Mouse (Mus musculus): Measurements from ENCODE around the gene Mpped1. TPM values are rescaled to one million over a fixed set of nuclear protein-coding genes. Genes with fewer than 3 reads are reported as not detected.

The Mpped1 gene
- polyA plus RNA-seq, 1 experiment from 2014 or later, result 0.61 TPM

GRCm38 (mm10) chr15:83847512-83847911 lies 68.2 kb downstream of the Mpped1 start:
- Histone ChIP-seq H3K9ac (no peak overlapping the region), H3K4me2 (no peak overlapping the region), H3K4me3 (no peak overlapping the region), H3K4me1 (no peaks in the 10 kb centered on the region), H3K9me3 (no peaks in the 10 kb centered on the region), H3K27ac (no peak overlapping the region), H3K36me3 (no peaks in the 10 kb centered on the region), H3K27me3 (no peaks in the 10 kb centered on the region; the same call in 1 of the 2 replicates)
- 58% methylated on average over 4 of the region's 4 CpGs for whole genome bisulfite sequencing
- ATAC-seq (ENCODE audit: borderline replicate concordance, extremely low read depth, low FRiP score, low TSS enrichment), result no peak

GRCm38 (mm10) chr15:83848193-83848592 lies 68.9 kb downstream of the Mpped1 start:
- no peak overlapping the region for H3K27ac ChIP-seq
- H3K9me3 ChIP-seq, result no peaks in the 10 kb centered on the region
- WGBS, result 60% methylated on average over 9 of the region's 9 CpGs
- no peaks in the 10 kb centered on the region for H3K27me3 ChIP-seq
- H3K9ac ChIP-seq, result no peak overlapping the region
- H3K4me3 ChIP-seq, result no peak overlapping the region
- H3K4me2 ChIP-seq, result no peak overlapping the region
- no peaks in the 10 kb centered on the region for H3K36me3 ChIP-seq
- ATAC-seq (ENCODE audit: borderline replicate concordance, extremely low read depth, low FRiP score, low TSS enrichment), result no peak
- no peaks in the 10 kb centered on the region for H3K4me1 ChIP-seq

GRCm38 (mm10) chr15:83853400-83853811 lies 74.1 kb downstream of the Mpped1 start:
- Histone ChIP-seq H3K4me2 (no peak overlapping the region), H3K4me1 (no peaks in the 10 kb centered on the region), H3K27me3 (no peaks in the 10 kb centered on the region), H3K36me3 (no peaks in the 10 kb centered on the region), H3K4me3 (no peak overlapping the region), H3K27ac (no peak overlapping the region), H3K9ac (no peak overlapping the region), H3K9me3 (no peaks in the 10 kb centered on the region)
- no peak for ATAC-seq (ENCODE audit: borderline replicate concordance, extremely low read depth, low FRiP score, low TSS enrichment)
- 64% methylated on average over 5 of the region's 5 CpGs for WGBS

- Histone ChIP-seq H3K9me3 (no peaks in the 10 kb centered on the region), H3K4me3 (no peak overlapping the region), H3K36me3 (no peaks in the 10 kb centered on the region), H3K4me1 (no peaks in the 10 kb centered on the region), H3K9ac (no peak overlapping the region), H3K27me3 (no peaks in the 10 kb centered on the region), H3K4me2 (no peak overlapping the region), H3K27ac (no peak overlapping the region)
- 14% methylated on average over 8 of the region's 8 CpGs for WGBS
- ATAC-seq (ENCODE audit: borderline replicate concordance, extremely low read depth, low FRiP score, low TSS enrichment), result no peak
Measured at GRCm38 (mm10) chr15:83857129-83857528, 77.9 kb downstream of the Mpped1 start.

GRCm38 (mm10) chr15:83865626-83866025 lies 86.4 kb downstream of the Mpped1 start:
- H3K4me2 ChIP-seq, result no peak overlapping the region
- no peak for ATAC-seq (ENCODE audit: borderline replicate concordance, extremely low read depth, low FRiP score, low TSS enrichment)
- no peak overlapping the region for H3K4me3 ChIP-seq
- no peak overlapping the region for H3K27ac ChIP-seq
- no peaks in the 10 kb centered on the region for H3K4me1 ChIP-seq
- H3K9me3 ChIP-seq, result no peaks in the 10 kb centered on the region
- 83% methylated on average over 5 of the region's 5 CpGs for WGBS
- no peaks in the 10 kb centered on the region for H3K36me3 ChIP-seq
- H3K27me3 ChIP-seq, result no peaks in the 10 kb centered on the region
- no peak overlapping the region for H3K9ac ChIP-seq

- Histone ChIP-seq H3K4me3 (no peak overlapping the region), H3K27ac (no peak overlapping the region), H3K4me2 (0 out of 2 replicates have a peak overlapping the region, but pooled peaks have one; percentile 24), H3K4me1 (no peaks in the 10 kb centered on the region), H3K9ac (no peak overlapping the region), H3K36me3 (no peaks in the 10 kb centered on the region), H3K9me3 (no peaks in the 10 kb centered on the region), H3K27me3 (no peaks in the 10 kb centered on the region)
- ATAC-seq (ENCODE audit: borderline replicate concordance, extremely low read depth, low FRiP score, low TSS enrichment), result no peak
- 3% methylated on average over 17 of the region's 17 CpGs for WGBS
Measured at GRCm38 (mm10) chr15:83870936-83871335, 91.7 kb downstream of the Mpped1 start.

GRCm38 (mm10) chr15:83877155-83877866 lies 98.0 kb downstream of the Mpped1 start:
- H3K9ac ChIP-seq, result no peak overlapping the region
- H3K4me2 ChIP-seq, result no peak overlapping the region
- no peaks in the 10 kb centered on the region for H3K36me3 ChIP-seq
- WGBS, result 40% methylated on average over 11 of the region's 11 CpGs
- ATAC-seq (ENCODE audit: borderline replicate concordance, extremely low read depth, low FRiP score, low TSS enrichment), result no peak
- no peak overlapping the region for H3K27ac ChIP-seq
- H3K4me1 ChIP-seq, result no peaks in the 10 kb centered on the region
- H3K27me3 ChIP-seq, result no peaks in the 10 kb centered on the region
- no peaks in the 10 kb centered on the region for H3K9me3 ChIP-seq
- H3K4me3 ChIP-seq, result no peak overlapping the region

- H3K9ac ChIP-seq, result no peak overlapping the region
- H3K27ac ChIP-seq, result no peak overlapping the region
- H3K4me3 ChIP-seq, result no peak overlapping the region
- H3K4me2 ChIP-seq, result no peak overlapping the region
- no peak for ATAC-seq (ENCODE audit: borderline replicate concordance, extremely low read depth, low FRiP score, low TSS enrichment)
- no peaks in the 10 kb centered on the region for H3K36me3 ChIP-seq
- 69% methylated on average over 2 of the region's 2 CpGs for WGBS
- H3K27me3 ChIP-seq, result no peaks in the 10 kb centered on the region
- H3K4me1 ChIP-seq, result no peaks in the 10 kb centered on the region
- no peaks in the 10 kb centered on the region for H3K9me3 ChIP-seq
Measured at GRCm38 (mm10) chr15:83877898-83878297, 98.6 kb downstream of the Mpped1 start.

- Histone ChIP-seq H3K4me1 (no peaks in the 10 kb centered on the region), H3K27ac (no peak overlapping the region), H3K9me3 (no peaks in the 10 kb centered on the region), H3K27me3 (no peaks in the 10 kb centered on the region), H3K4me3 (no peak overlapping the region), H3K4me2 (no peak overlapping the region), H3K9ac (no peak overlapping the region), H3K36me3 (no peaks in the 10 kb centered on the region)
- WGBS, result 18% methylated on average over 5 of the region's 5 CpGs
- ATAC-seq (ENCODE audit: borderline replicate concordance, extremely low read depth, low FRiP score, low TSS enrichment), result no peak
Measured at GRCm38 (mm10) chr15:83879845-83880244, 100.6 kb downstream of the Mpped1 start.

GRCm38 (mm10) chr15:83883821-83884220 lies 104.6 kb downstream of the Mpped1 start:
- ATAC-seq (ENCODE audit: borderline replicate concordance, extremely low read depth, low FRiP score, low TSS enrichment), result no peak
- WGBS, result 84% methylated on average over 8 of the region's 8 CpGs
- no peaks in the 10 kb centered on the region for H3K27me3 ChIP-seq

GRCm38 (mm10) chr15:83884291-83884690 lies 105.0 kb downstream of the Mpped1 start:
- Histone ChIP-seq H3K4me2 (no peak overlapping the region), H3K9ac (no peak overlapping the region), H3K4me3 (no peak overlapping the region), H3K36me3 (no peaks in the 10 kb centered on the region), H3K4me1 (no peaks in the 10 kb centered on the region), H3K9me3 (no peaks in the 10 kb centered on the region), H3K27me3 (no peaks in the 10 kb centered on the region), H3K27ac (no peak overlapping the region)
- ATAC-seq (ENCODE audit: borderline replicate concordance, extremely low read depth, low FRiP score, low TSS enrichment), result no peak
- WGBS, result 82% methylated on average over 9 of the region's 9 CpGs

More at GRCm38 (mm10) chr15:83883821-83884220, 104.6 kb downstream of the Mpped1 start:
- no peak overlapping the region for H3K9ac ChIP-seq
- H3K9me3 ChIP-seq, result no peaks in the 10 kb centered on the region
- no peaks in the 10 kb centered on the region for H3K36me3 ChIP-seq
- no peak overlapping the region for H3K4me3 ChIP-seq
- H3K27ac ChIP-seq, result no peak overlapping the region
- no peak overlapping the region for H3K4me2 ChIP-seq
- no peaks in the 10 kb centered on the region for H3K4me1 ChIP-seq

- H3K9me3 ChIP-seq, result no peaks in the 10 kb centered on the region
- H3K4me2 ChIP-seq, result no peak overlapping the region
- no peaks in the 10 kb centered on the region for H3K4me1 ChIP-seq
- no peak overlapping the region for H3K4me3 ChIP-seq
- no peak overlapping the region for H3K9ac ChIP-seq
- H3K27me3 ChIP-seq, result no peaks in the 10 kb centered on the region
- no peak overlapping the region for H3K27ac ChIP-seq
- WGBS, result 74% methylated on average over 15 of the region's 15 CpGs
- ATAC-seq (ENCODE audit: borderline replicate concordance, extremely low read depth, low FRiP score, low TSS enrichment), result no peak
- no peaks in the 10 kb centered on the region for H3K36me3 ChIP-seq
Measured at GRCm38 (mm10) chr15:83892871-83893270, 113.6 kb downstream of the Mpped1 start.
